Mouse (Mus musculus) brain, embryonic 18.5 days (tissue): ENCODE results near the gene Gm20683.

Experiments used
- DNase-seq: peaks from one replicate; pipeline ENCODE4 v3.0.0-alpha.2; 2012; ENCODE audit warnings: low read depth, low spot score

Gene Gm20683

GRCm38 (mm10) chr17:25796211-25796771 lies 45.3 kb downstream of the Gm20683 start:
- DNase-seq = no peak

GRCm38 (mm10) chr17:25795609-25796092 lies 45.9 kb downstream of the Gm20683 start, which contains the start of gene AC134908.4:
TSS of gene AC134908.4 (minus strand) at chr17:25795659.
- DNase-seq = no peak

- no peak for DNase-seq
Observed at GRCm38 (mm10) chr17:25794998-25795397, 46.6 kb downstream of the Gm20683 start.

GRCm38 (mm10) chr17:25794197-25794596 lies 47.4 kb downstream of the Gm20683 start:
- no peak for DNase-seq

GRCm38 (mm10) chr17:25792615-25793014 lies 48.9 kb downstream of the Gm20683 start, which contains the start of gene Fam173a:
TSS of gene Fam173a (minus strand) at chr17:25792901.
- DNase-seq = no peak

GRCm38 (mm10) chr17:25791843-25792527 lies 49.6 kb downstream of the Gm20683 start:
- DNase-seq = no peak

- no peak for DNase-seq
Observed at GRCm38 (mm10) chr17:25791320-25791842, 50.2 kb downstream of the Gm20683 start.

- no peak for DNase-seq
Observed at GRCm38 (mm10) chr17:25786781-25787504, 54.6 kb downstream of the Gm20683 start.

GRCm38 (mm10) chr17:25786280-25786679 lies 55.3 kb downstream of the Gm20683 start, which contains the start of gene Ccdc78:
TSS of gene Ccdc78 (plus strand) at chr17:25786580.
- DNase-seq = no peak

- DNase-seq = peak; percentile 85
Observed at GRCm38 (mm10) chr17:25785281-25785745, 56.2 kb downstream of the Gm20683 start, which contains the start of gene Haghl. TSS of gene Haghl (minus strand) at chr17:25785673.
